Mouse (Mus musculus) neural tube, embryonic 11.5 days (tissue): ENCODE data around the gene Notch1. TPM values are rescaled to one million over a fixed set of nuclear protein-coding genes. Genes with fewer than 3 reads are reported as not detected.

Source experiments
- ATAC-seq: fragments of 200-750 bp; cut with Nextera tagmentation; 2 replicates; pipeline ENCODE4 v1.8.0; 2017; ENCODE audit warnings: moderate number of reproducible peaks, mild to moderate bottlenecking, moderate TSS enrichment, moderate library complexity; ENCODE audit not compliant: insufficient read depth, low FRiP score, low TSS enrichment
- DNase-seq: peaks from one replicate; pipeline ENCODE4 v3.0.0-alpha.2; 2015; ENCODE audit warnings: low spot score
- H3K27ac ChIP-seq: fragments of 300-500 bp; sonication (generic); 2 replicates; pipeline ENCODE4 v1.5.1; 2014; ENCODE audit warnings: low read depth, mild to moderate bottlenecking, low read length
- H3K27me3 ChIP-seq: fragments of 300-500 bp; sonication (generic); 2 replicates; pipeline ENCODE4 v1.6.1; 2014; ENCODE audit warnings: mild to moderate bottlenecking, low read length, mixed read lengths; ENCODE audit not compliant: control insufficient read depth, insufficient read depth
- H3K36me3 ChIP-seq: fragments of 300-500 bp; sonication (generic); 2 replicates; pipeline ENCODE4 v1.6.1; 2014; ENCODE audit warnings: mild to moderate bottlenecking, low read length, moderate library complexity, mixed read lengths; ENCODE audit not compliant: control insufficient read depth, insufficient read depth
- H3K4me1 ChIP-seq: fragments of 300-500 bp; sonication (generic); 2 replicates; pipeline ENCODE4 v1.6.1; 2014; ENCODE audit warnings: low read length, mixed read lengths; ENCODE audit not compliant: control insufficient read depth, insufficient read depth
- H3K4me2 ChIP-seq: fragments of 300-500 bp; sonication (generic); 2 replicates; pipeline ENCODE4 v1.6.1; 2014; ENCODE audit warnings: low read depth, mild to moderate bottlenecking, moderate library complexity
- H3K4me3 ChIP-seq: fragments of 300-500 bp; sonication (generic); 2 replicates; pipeline ENCODE4 v1.5.1; 2014; ENCODE audit warnings: low read depth, low read length
- H3K9ac ChIP-seq: fragments of 300-500 bp; sonication (generic); 2 replicates; pipeline ENCODE4 v1.6.1; 2014; ENCODE audit warnings: mild to moderate bottlenecking, low read length
- H3K9me3 ChIP-seq: fragments of 300-500 bp; sonication (generic); 2 replicates; pipeline ENCODE4 v1.6.1; 2016; ENCODE audit warnings: low read length; ENCODE audit not compliant: control insufficient read depth
- WGBS: fragments of 180-500 bp; shearing (Covaris S2); extraction: QIAGEN DNeasy Blood & Tissue Kit; methylation state at CpG from one replicate; pipeline ENCODE4 v1.1.7; 2014; 5-methylcytosine and 5-hydroxymethylcytosine counted together
- polyA plus RNA-seq: library from polyadenylated mRNA; unstranded; fragments of >200 nt; fragmentation: Nextera tagmentation; extraction: Ambion mirVana; gene quantifications from 2 replicates; pipeline ENCODE4 v1.2.1, GENCODE M21; 2014

The Notch1 gene
- polyA plus RNA-seq, 1 experiment from 2014 or later: 60.4 TPM

GRCm38 (mm10) chr2:26494396-26494795 is 22.1 kb downstream of the Notch1 start:
- peak overlapping the region; percentile 15 for H3K4me2 ChIP-seq
- H3K4me1 ChIP-seq: peaks cover 97% of the 10 kb centered on the region
- WGBS: 44% methylated on average over 7 of the region's 7 CpGs
- ATAC-seq (no peak), DNase-seq (no peak)
- H3K27ac ChIP-seq: peak overlapping the region; percentile 46
- H3K9me3 ChIP-seq: no peaks in the 10 kb centered on the region
- peaks cover 3% of the 10 kb centered on the region; the same call in 1 of the 2 replicates for H3K36me3 ChIP-seq
- peak overlapping the region; percentile 18; the same call in 1 of the 2 replicates for H3K9ac ChIP-seq
- no peak overlapping the region for H3K4me3 ChIP-seq
- no peaks in the 10 kb centered on the region for H3K27me3 ChIP-seq

DNA sequence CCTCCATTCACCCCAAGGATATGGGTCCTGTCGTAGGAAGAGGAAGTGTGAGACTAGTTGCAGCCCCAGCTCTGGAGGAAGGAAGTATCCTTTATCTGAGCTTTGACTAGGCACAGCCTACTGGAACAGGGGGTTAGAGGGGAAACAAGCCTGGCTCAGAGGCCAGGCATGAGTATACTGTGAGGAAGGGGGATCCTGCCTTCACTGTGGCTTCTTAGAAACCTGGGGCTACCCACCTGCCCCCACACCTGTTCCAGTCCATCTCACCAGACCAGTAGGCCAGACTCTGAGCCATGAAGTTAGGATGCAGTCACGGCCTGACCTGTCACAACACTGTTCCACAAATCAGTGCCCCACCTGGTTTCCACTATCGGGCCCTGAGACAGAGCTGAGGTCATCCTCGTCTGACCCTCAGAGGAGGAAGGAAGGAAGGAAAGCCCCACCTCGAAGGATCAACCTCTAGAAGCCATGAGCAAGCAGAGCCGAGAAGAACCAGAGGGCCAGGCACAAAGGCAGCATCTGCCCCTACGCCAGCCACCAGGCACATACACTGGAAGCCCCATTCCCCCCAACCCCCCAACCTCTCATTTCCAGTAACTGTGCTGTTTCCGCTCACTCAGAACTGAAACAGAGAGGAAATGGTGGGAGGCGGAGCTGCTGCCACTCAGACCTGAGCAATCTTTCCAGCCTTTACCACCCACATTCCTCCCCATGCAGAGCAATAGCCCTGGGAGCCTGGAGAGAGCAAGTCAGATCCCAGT is 23.3 kb downstream of the Notch1 start:
- no peak overlapping the region for H3K4me3 ChIP-seq
- peak overlapping the region; percentile 24 for H3K9ac ChIP-seq
- H3K4me2 ChIP-seq: peak overlapping the region; percentile 19
- H3K4me1 ChIP-seq: peaks cover 97% of the 10 kb centered on the region
- no peaks in the 10 kb centered on the region for H3K27me3 ChIP-seq
- no peaks in the 10 kb centered on the region for H3K9me3 ChIP-seq
- H3K36me3 ChIP-seq: peaks cover 3% of the 10 kb centered on the region; the same call in 1 of the 2 replicates
- 24% methylated on average over 9 of the region's 9 CpGs for WGBS
- no peak for DNase-seq
- peak overlapping the region; percentile 51 for H3K27ac ChIP-seq
- ATAC-seq: no peak

DNA sequence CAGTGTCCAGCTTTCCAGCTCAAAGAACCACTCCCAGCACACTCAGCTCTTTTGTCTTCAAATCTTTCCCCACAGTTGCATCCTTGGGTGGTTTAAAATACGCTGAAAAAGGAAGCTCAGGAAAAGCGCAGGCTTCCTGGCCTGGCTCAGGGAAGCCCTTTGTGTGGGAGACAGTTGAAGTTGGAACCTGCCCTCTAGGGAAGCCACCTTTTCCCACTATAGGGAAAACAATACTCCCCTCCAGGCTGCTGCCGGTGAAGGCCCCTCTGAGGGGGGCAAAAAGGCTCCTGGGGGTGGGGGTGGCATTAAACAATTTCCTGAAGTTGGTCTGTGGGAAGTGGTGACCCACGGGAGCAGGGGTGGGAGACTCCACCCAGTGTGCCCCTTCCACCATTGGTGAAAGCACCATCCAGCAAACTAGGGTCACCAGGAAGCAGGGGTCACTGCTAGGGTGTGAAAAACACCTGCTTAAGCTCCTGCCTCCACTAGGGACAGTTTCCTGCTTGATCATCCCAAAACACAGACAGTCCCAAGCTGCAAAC is 25.6 kb downstream of the Notch1 start:
- DNase-seq: no peak
- Histone ChIP-seq H3K27ac (peak overlapping the region; percentile 95), H3K9me3 (no peaks in the 10 kb centered on the region), H3K4me3 (0 out of 2 replicates have a peak overlapping the region, but pooled peaks have one; percentile 2), H3K36me3 (no peaks in the 10 kb centered on the region), H3K9ac (peak overlapping the region; percentile 28; the same call in 1 of the 2 replicates), H3K4me1 (peaks cover 98% of the 10 kb centered on the region), H3K27me3 (no peaks in the 10 kb centered on the region), H3K4me2 (peak overlapping the region; percentile 19; the same call in 1 of the 2 replicates)
- WGBS: 32% methylated on average over 4 of the region's 4 CpGs
- ATAC-seq: no peak

DNA sequence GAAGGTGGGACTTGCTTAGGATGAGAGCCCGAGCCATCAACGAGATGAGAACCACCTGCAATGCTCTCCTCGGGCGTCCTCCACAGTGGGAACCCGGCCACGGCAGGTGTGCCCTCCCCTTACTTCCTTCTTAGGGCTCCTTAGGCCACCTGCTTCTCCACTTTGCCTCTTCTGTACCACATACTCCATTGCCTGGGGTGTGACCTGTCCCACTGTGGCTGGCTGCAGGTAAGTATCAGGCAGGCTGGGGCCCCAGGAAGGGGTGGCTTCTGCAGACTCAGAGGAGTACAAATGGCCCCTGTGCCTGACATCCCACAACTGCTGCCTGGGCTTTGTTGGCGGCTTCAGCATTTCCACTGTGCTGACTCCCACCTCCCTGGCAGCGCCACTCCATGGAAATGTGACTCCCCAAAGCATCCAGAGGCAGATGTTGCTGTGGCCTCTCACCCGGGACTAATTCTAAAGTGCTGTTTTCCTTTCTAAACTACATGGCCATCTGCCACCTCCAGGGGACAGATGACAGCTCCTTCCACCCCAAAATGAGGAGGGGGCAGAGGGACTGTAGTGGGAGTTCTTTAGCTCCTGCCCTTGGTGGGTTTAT is 27.8 kb downstream of the Notch1 start:
- H3K4me3 ChIP-seq: no peak overlapping the region
- no peaks in the 10 kb centered on the region for H3K9me3 ChIP-seq
- H3K27ac ChIP-seq: peak overlapping the region; percentile 95
- H3K4me2 ChIP-seq: peak overlapping the region; percentile 44
- ATAC-seq: no peak
- H3K4me1 ChIP-seq: peaks cover 98% of the 10 kb centered on the region
- peak; percentile 67 for DNase-seq
- no peaks in the 10 kb centered on the region for H3K27me3 ChIP-seq
- H3K9ac ChIP-seq: peak overlapping the region; percentile 47
- H3K36me3 ChIP-seq: peaks cover 5% of the 10 kb centered on the region
- WGBS: 48% methylated on average over 9 of the region's 9 CpGs

DNA sequence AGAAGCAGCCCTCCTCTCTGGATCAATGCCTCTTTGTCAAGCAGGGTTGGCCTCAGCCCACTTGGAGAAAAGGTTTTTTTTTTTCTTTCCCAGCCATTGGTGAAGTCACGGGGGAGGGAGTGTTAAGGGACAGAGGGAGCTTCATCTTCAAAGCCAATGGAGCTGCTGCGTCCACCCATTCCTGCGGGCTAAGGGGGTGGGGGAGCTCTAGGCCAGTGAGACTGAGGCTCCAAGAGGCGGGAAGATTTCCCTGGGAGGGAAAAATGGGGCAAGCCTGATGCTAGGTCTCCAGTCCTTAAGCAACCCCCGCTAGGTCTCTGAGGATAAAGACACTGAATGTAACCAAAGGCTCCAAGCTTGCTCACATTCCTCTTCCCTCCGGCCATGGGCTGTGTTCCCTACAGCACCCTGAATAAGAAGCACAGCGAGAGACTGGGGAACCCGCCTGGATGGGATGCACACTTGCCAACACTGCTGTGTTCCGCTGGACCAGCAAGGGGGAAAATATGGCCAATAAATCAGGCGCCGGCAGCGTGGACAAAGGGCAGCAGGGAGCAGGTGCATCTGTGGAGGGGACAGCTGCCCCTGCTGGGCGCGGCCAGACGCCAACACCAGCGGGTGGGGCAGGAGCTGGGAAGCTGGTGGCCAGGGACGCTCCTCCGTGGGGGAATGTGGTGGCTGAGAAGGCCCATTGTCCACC is 29.0 kb downstream of the Notch1 start:
- Histone ChIP-seq H3K9me3 (no peaks in the 10 kb centered on the region), H3K4me2 (peak overlapping the region; percentile 44), H3K4me3 (peak overlapping the region; percentile 12; the same call in 1 of the 2 replicates), H3K27me3 (no peaks in the 10 kb centered on the region), H3K9ac (peak overlapping the region; percentile 47), H3K4me1 (peaks cover 94% of the 10 kb centered on the region), H3K36me3 (peaks cover 7% of the 10 kb centered on the region), H3K27ac (peak overlapping the region; percentile 95)
- peak; percentile 85 for DNase-seq
- ATAC-seq: peak; percentile 48
- WGBS: 6% methylated on average over 18 of the region's 18 CpGs

DNA sequence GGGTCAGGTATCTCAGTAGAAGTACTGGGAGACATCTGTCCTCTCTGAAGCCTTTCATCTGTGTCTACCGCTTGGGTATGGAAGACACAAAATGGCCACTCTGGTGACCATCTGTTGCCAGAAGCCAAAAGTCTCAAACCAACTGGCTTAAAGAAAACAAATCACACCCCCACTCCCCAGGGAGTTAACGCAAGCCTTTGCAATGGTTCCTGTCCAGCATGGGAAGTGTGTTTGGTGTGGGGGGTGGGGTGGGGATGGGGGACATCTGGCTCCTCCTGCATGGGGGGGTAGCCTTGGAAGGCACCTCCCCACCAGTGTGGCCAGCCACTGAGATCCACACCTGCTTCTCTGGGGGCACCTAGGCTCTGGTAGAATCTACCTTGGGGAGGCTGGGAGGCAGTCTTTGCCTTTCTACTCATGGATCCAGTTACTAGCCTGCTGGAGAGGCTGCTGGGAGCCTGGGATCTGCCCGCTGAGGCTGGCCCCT is 29.6 kb downstream of the Notch1 start:
- DNase-seq (no peak), ATAC-seq (no peak; the same call in 1 of the 2 replicates)
- peaks cover 88% of the 10 kb centered on the region for H3K4me1 ChIP-seq
- no peaks in the 10 kb centered on the region for H3K9me3 ChIP-seq
- peaks cover 7% of the 10 kb centered on the region for H3K36me3 ChIP-seq
- H3K27me3 ChIP-seq: no peaks in the 10 kb centered on the region
- H3K4me3 ChIP-seq: peak overlapping the region; percentile 12; the same call in 1 of the 2 replicates
- peak overlapping the region; percentile 47 for H3K9ac ChIP-seq
- peak overlapping the region; percentile 44 for H3K4me2 ChIP-seq
- 7% methylated on average over 3 of the region's 3 CpGs for WGBS
- peak overlapping the region; percentile 95 for H3K27ac ChIP-seq

GRCm38 (mm10) chr2:26486264-26486810 is 30.1 kb downstream of the Notch1 start:
- Histone ChIP-seq H3K27ac (peak overlapping the region; percentile 95), H3K9ac (peak overlapping the region; percentile 47), H3K4me2 (peak overlapping the region; percentile 44), H3K9me3 (no peaks in the 10 kb centered on the region), H3K36me3 (peaks cover 8% of the 10 kb centered on the region), H3K4me1 (peaks cover 83% of the 10 kb centered on the region), H3K4me3 (0 out of 2 replicates have a peak overlapping the region, but pooled peaks have one; percentile 0), H3K27me3 (no peaks in the 10 kb centered on the region)
- 13% methylated on average over 5 of the region's 5 CpGs for WGBS
- ATAC-seq (no peak; the same call in 1 of the 2 replicates), DNase-seq (no peak)

GRCm38 (mm10) chr2:26485710-26486109 is 30.8 kb downstream of the Notch1 start:
- Histone ChIP-seq H3K4me1 (peaks cover 77% of the 10 kb centered on the region), H3K4me2 (peak overlapping the region; percentile 44), H3K27ac (peak overlapping the region; percentile 95), H3K9ac (peak overlapping the region; percentile 47), H3K4me3 (no peak overlapping the region), H3K9me3 (no peaks in the 10 kb centered on the region), H3K27me3 (no peaks in the 10 kb centered on the region), H3K36me3 (peaks cover 11% of the 10 kb centered on the region)
- peak; percentile 78 for DNase-seq
- ATAC-seq: peak; percentile 25; the same call in 1 of the 2 replicates
- WGBS: 9% methylated on average over 7 of the region's 7 CpGs
